Mouse (Mus musculus): ENCODE data around the gene Ccz1. TPM values are rescaled to one million over a fixed set of nuclear protein-coding genes. Genes with fewer than 3 reads are reported as not detected.
"Not testable (repeated sequence)": the region's sequence is repeated elsewhere in the genome, so short reads cannot be mapped to it uniquely, and the experiment has no call there.

The Ccz1 gene
- 10 to 100 TPM; 30.1 to 45.3 (median 40.4) TPM for polyA plus RNA-seq (2017; shearing (Covaris generic))

DNA sequence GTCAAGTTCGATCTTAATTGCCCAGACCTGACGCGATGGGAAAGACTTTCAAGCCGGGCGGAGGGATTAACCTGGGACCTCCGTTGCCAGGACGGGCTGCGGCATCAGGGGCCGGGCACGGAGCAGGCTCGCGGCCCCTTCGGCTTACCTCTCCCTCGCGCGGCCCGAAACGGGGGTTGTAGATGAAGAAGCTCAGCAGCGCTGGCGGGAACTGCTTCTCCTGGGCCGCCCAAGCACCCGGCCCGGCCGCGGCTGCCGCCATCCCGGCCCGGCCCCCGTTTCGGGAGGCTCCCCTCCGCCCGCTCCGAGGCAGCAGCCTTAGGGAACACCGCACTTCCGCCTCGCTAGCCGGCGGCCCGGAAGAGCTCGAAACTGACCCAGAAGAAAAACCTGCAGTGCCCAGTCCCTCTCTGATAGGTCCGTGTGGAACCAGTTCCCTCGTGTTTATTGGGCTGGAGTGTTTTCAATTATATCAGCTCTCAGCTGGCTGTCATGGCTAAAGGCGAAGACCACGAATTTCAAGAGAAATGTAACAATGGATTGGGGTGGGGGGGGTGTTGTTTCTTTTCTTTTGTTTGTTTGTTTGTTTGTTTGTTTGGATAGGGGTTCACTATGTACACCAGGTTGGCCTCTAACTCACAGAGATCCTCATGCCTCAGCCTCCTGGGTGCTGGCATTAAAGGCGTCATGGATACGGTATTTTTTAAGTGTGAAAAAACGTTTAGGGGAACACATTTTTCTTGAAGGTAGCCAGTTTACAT lies at the start of gene Ccz1:
Gene Ccz1, minus strand, starts transcription at position 327 of the 761 bp plus-strand sequence.
- ATAC-seq: peak; percentile 100

DNA sequence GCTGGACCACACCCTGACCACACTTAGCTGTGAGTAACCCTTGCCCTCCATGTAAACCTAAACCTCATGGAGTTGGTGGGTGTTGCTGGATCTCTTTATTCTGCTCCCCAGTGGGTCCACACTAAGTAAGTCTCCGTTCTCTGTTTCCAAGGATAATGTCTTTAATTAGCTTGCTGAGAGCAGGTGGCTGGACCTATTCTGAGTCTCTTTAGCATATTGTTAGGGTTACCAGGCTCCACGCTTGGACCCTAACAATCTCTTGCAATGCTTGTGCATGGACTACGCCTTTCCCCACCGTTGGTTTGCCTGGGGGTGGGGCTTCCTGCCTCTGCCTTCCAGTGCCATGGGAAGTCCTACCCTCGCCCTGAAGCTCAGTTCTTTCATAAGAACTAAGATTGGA lies 49.4 kb upstream of the Ccz1 start:
- ATAC-seq: no peak

DNA sequence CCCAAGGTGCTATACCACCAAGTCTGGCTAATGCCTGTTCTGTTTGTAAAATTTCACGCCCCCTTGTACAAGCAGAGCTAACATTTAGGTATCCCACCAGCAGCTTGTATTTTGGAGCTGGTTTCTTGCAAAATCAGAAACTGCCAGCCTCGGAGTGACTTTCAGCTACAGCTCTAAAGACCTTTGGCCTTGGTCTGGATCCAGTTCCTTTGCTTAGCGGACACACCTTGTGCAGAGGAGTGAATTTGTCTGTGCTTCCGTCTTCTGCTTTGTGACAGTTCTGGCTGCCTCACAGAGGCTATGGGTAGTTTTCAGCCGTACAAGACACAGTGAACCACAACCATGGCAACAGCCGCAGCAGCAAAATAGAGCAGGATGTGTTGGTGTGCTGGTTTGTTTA lies 39.7 kb upstream of the Ccz1 start:
- ATAC-seq: no peak

DNA sequence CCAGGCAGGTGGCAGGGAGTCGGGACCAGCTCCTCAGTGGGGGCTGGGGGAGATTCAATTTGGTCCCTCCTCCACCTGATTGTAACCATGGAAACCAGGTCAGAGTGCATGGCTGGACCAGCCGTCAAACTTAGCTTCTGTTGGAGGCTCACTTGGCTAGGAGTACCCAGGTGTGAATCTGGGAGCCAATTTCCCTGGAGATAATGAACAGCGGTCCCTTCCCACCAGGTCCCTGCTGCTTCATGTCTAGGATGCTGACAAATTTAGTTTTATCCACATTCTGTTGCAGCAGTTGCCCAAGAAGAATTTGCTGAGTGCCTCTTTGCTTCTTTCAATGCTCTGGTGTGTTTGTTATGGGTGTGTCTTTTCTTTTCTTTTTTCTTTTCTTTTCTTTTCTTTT lies 38.8 kb upstream of the Ccz1 start:
- ATAC-seq: no peak

DNA sequence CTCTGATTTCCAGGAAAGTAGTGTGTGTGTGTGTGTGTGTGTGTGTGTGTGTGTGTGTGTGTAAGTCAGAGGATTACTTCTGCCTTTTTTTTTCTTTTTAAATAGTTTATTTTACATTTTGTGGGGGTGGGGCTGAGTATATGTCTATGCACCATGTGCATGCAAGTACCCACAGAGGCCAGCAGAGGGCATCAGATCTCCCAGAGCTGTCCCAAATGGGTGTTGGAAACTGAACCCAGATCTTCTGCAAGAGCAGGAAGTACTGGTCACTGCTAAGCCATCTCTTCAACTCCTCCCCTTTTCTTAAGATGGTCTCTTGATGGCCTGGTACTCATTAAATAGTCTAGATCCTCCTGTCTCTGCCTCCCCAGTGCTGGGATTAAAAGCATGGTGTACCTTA lies 36.6 kb upstream of the Ccz1 start:
- no peak for ATAC-seq

DNA sequence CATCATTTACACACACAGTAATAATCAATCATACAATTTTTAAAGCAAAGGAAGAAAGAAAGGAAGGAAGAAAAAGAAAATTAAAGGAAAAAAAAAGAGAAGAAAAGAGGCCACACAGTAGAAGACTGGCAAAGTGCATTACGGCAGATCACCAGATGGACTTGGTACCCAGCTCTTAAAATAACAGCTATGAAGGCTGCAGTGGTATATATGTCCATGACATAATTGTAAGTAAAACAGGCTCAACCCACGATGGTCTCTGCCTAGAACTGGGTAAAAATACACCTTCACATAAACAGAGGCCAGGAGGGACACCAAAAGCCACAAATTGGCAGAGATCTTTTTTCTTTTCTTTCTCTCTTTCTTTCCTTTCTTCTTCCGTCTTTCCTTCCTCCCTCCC lies 35.2 kb upstream of the Ccz1 start:
- no peak for ATAC-seq

DNA sequence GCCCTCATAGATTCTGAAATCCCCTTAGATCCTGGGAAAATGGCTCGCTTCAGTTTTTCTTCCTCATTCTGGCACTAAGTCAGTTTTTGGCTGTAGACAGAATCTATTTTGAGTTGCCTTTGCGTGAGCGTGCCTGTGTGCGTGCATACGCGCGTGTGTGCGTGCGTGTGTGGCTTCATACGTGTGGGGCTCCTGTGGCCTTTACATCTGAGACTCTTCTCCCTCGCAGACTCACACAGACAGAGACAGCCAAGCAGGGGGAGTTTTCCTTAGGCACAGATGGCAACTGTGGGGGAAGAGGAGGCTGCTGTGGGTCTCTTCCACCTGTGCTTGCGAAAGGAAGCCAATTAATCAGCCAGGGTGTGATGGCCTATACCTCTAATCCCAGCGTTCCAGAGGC lies 32.6 kb upstream of the Ccz1 start:
- no peak for ATAC-seq

DNA sequence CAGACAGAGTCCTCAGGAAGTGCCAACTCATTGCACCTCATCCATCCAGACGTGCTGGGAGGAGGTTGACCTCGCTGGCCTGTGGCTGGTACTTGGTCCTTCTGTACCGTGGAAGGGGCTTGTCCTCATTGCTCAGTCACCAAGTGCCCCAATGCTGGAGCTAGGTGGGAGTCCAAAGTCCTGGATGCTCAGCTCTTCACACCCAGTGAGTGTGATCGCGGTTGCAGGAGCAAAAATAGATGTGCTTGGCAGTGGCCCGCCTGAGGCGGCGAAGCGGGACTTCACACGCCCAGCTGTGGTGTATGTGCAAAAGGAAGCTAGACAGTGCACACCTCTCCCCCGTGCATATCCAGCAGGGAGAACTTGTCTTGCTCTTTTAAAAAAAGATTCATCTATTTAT lies 28.5 kb upstream of the Ccz1 start:
- ATAC-seq: no peak

DNA sequence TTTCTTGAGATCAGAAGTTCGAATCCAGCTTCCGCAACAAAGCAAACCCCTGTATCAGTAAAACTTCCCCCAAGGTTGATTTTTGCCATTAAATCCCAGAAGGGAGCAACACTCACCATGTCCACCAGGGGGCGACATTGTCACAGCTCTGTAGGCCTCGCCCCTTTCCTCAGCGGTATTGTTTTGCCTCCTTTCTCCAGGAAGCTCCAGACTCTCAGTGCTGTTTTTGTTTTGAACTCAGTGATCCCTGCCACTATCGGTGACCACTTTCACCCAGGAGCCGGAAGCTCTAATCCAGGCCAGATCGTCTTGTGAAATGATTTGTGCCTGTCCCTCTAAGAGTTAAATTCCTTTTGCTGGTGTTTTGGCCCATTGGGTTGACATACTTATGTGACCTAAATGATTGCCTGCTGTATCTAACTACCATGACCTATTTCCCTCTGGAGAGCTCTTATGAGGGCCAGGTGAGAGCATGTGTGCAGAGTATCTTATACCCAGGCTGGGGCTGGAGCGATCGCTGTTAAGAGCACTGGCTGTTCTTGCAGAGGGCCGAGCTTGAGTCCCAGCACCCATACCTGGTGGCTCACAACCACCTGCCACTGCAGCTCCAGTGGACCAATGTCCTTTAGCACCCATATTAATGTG lies 26.2 kb upstream of the Ccz1 start:
- ATAC-seq: peak; percentile 64

DNA sequence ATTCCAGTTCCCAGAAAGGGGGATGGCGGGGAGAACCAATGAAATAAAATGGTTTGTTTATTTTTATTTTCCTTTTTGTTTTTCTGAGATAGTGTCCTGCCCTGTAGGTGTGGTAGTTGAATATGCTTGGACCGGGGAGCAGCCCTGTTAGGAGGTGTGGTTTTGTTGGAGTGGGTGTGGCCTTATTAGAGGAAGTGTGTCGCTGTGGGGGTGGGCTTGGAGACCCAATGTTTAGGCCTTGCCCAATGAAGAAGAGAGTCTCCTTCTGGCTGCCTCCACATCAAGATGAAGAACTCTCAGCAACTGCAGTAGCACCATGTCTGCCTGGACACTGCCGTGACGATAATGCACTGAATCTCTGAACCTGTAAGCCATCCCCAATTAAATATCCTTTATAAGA lies 25.2 kb upstream of the Ccz1 start:
- no peak for ATAC-seq

DNA sequence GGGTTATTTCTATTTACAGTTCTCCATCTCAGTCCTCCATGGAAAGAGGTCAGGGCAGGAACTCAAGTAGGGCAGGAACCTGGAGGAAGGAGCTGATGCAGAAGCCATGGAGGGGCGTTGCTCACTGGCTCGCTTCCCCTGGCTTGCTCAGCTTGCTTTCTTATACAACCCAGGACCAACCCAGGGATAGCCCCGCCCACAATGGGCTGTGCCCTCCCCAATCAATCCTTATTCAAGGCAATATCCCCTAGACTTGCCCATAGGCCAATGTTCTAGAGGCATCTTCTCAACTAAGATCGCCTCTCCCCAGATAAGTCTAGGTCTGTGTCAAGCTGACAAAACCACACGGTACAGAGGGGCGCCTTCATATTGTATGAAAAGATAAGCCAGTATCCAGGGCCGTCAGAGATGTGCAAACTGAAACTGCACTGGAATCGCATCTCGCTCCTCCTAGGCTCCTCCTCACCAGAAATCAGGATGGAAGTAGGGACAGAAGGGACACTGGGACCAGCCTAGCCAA lies 24.5 kb upstream of the Ccz1 start:
- ATAC-seq: no peak

DNA sequence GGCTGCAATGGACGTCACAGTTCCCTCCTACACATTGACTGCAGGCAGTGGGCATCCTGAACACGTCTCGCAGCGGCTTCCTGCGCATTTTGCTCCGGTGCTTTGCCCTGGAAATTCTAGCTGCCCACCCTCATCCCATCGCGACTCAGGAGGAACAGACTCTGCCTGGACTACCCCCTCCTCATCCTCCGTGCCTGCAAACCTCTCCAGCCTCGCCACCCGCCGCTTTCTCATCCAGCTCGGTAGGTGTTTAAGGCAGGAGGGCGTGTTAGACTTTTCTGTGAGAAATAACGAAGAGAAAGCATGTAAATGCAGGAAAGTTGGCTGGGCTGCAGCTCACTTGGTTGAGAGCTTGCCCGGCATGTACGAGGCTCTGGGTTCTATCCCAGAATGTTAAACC lies 22.3 kb upstream of the Ccz1 start:
- ATAC-seq: no peak

DNA sequence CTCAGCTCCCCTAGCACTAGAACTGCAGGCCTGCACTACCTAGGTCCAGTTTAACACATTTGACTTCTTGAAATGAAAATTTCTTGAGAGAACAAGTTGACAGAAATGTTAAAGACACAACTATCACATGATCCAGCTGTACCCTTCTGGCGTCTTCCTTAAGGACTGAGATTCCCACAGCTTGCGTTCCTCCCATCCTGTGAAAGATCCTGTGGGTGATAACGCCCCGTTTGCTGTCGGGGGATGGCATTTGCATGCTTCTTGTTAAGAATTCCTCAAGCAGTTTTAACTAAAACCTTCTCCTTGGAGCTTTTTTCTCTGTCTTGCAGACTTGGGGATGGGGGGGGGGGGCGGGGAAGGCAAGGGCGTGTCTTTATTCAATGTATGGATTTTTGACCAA lies 19.9 kb upstream of the Ccz1 start:
- no peak for ATAC-seq

DNA sequence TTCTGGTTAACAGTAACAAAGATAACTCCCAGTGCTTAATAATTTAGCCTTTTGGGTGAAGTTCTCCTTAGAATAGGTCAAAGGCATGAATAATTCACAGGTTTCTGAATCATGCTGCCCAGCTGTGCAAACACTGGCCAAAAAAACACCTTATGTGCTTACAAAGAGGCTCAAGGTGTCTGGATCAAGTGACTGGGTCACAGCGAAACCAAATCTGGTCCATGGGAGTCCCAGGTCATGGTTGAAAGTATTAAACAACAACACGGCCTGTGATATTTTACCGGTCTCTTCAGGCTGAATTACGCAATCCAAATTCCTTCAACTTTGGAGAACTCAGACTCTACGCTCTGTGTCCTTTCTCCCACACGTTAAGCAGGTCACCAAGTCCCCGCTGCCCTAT lies 17.8 kb upstream of the Ccz1 start:
- ATAC-seq: no peak

DNA sequence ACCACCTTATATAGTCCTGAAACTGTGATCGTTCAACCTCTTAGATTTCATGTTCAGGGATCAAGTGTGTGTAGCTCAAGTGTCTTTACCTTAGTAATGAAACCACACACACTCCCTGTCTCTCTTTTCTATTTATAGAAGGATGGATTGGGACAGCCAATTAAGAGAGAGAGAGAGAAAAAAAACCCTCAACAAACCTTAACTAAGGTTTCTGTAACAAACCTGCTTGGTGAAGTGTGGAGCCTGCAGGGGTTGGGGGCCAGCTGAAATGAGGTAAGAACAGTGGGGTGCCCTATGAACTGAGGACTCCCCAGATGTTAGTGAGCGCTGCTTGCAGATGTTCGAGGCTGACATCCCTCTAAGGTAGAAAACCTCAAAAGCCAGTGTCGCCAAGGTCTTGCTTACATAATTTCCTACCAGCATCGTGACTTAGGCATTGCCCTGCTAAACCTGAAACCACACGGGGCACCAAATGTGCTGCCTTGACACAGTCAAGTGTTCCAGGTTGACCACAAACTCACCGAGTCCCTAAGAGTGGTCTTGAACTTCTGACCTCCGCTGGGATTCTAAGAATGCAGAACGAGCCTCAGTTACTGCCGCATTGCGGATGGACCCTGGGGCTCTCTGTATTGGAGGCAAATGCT lies 12.1 kb upstream of the Ccz1 start, which contains the start of gene Ocm:
Gene Ocm, minus strand, starts transcription at position 51 of the 644 bp plus-strand sequence.
- ATAC-seq: no peak

DNA sequence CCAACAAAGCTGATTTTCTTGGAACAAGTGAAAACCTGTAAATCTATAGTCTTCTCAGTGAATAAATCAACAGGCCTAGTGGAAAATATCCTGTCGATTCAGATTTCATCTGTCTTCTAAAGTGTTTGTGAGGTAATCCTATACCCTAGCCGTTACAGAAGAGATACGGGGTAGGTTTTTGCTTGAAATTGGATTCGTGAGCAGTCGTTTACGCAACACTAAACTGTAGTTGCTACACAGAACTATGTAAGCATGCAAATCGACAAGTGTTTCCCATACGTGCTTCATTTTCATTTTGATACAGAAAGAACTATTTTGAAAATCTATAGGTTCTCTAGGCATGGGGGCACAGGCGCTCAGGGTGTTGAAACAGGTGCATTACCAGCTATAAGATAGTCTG lies 1.2 kb upstream of the Ccz1 start:
- ATAC-seq: no peak

DNA sequence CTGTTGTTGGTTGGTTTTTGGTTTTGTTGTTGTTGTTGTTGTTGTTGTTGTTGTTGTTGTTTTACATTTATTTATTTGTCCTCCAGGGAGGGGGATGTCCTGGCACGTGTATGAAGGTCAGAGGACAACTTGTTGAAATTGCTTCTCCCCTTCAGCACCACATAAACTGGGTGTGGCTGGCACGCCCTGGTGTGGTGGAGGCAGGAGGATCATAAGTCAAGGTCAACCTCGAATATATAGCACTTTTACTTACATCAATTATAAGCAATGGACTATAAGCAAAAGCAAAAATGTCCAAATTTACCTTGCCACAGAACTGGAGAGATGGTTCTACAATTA lies 604 bp upstream of the Ccz1 start:
- no peak for ATAC-seq

DNA sequence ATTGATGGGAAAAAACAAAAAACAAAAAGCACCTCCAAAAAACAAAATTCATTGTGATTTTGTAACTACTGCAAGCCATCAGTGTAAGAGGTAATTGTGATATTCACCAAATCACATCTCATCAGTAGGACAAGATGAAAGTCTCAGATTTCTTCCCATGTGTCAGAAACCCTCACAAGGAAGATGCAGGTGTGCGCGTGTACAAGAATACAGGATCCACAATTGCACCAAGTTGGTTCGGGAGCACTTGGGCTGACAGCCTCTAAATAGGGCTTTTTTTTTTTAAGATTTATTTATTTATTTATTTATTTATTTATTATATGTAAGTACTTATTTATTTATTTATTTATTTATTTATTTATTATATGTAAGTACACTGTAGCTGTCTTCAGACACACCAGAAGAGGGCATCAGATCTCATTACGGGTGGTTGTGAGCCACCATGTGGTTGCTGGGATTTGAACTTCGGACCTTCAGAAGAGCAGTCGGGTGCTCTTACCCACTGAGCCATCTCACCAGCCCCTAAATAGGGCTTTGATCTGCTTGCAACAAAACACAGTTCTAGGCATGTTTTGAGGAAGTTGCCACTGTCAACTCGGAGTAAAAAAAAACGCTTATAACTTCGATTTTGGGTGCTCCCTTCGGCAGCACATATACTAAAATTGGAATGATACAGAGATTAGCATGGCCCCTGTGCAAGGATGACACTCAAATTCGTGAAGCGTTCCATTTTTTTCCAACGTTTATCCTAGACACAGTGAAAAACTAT lies 1.1 kb downstream of the Ccz1 start:
- ATAC-seq: not testable (repeated sequence)

DNA sequence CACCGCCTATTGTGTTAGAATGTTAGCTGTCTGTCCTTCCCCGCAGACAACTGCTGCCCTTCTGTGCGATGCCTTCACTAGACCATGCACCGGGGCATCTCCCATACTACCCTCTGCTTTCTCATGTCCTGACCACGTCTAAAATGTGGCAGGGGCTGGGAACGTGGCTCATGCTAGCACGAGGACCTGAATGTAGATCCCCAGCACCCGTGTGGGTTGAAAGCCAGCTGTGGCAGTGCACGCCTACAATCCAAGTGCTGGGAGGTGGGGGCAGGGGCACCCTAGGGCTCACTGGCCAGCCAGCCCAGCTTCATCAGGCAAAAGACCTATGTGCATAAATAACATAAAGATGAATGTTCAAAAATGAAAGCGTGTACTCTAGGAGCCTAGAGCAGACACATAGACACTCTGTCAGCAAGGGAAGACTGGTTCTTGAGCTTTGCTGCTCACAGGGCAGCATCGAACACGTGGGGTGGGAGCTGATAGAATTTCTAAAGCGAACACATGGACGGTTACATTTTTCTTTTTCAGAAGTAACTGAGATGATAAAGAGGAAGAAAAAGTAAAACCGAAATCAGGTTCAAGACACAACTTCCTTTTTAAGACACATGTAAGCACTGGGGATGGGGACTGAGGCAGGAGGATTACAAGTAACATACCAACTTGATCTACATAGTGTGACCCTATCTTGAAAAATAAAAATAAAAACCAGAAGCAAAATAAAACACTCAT lies 12.1 kb downstream of the Ccz1 start:
- ATAC-seq: no peak

DNA sequence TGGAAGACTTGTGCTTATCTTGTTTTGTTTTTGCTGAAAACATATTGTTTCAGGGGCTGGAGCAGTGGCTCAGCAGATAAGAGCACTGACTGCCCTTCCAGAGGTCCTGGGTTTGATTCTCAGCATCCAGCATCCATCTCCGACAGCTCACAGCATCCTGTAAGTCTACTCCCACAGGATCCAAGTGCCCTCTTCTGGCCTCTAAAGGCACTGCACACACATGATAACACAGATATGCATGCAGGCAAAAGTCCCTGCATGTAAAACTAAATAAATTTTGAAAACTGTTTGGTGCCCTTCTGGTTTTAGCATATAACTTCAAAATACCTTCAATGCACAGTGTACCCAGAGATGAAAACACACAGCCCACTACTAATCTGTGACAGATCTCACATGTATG lies 15.3 kb downstream of the Ccz1 start:
- no peak for ATAC-seq

DNA sequence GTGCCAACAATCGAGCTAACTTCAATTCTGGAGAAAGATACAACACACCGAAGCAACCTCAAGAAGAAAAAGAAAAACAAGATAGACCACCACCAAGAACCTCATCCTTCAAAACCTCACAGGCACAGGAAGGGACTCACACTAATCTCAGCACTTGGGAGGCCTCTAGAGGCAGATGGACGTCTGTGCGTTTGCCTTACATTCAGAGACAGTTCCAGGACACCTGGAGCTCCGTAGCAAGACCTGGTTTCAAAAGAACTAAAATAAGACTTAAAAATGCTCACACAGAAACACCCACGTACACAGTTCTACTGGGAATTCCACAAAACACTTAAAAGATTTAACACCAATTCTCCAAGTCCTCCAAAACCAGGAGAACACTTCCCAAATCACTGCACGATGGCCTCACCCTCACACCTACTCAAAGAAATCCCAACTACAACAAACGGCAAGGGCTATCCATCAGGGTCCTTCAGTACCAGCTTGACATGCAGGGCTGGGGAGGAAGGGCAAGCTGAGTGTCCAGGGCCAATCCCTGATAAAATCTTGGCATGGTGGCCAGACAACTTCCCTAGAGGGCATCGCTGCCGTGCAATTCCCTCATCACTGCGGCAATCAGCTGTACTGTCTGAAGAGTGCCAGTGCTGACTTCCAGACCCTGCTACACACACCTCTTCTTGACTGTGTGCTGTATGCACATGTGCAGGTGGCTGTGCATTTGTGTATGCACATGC lies 19.9 kb downstream of the Ccz1 start:
- no peak for ATAC-seq

DNA sequence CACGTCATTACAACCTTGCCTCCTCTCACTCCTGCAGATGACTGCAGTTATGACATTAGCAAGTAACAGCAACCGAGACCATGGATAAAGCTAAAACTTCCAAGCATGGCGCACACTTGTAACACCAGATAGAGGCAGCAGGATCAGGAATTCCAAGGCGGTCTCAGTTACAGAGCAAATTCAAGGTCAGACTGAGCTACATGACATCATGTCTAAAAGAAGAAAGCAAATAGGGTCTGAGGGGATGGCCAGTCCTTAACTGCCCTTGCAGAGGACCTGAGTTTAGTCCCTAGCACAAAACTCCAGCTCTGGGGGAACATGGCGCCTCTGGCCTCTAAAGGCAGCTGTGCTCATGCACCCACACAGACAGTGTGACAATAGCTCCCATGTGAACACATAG lies 20.8 kb downstream of the Ccz1 start:
- ATAC-seq: no peak
